Mouse (Mus musculus) activated CD4-positive, CD25-positive, alpha-beta regulatory T cell, adult 4 months (primary cell): ENCODE measurements around the gene Spin2c. TPM values are rescaled to one million over a fixed set of nuclear protein-coding genes. Genes with fewer than 3 reads are reported as not detected.

Experiments
- ATAC-seq: one replicate; pipeline ENCODE4 v1.8.0; 2017
- polyA plus RNA-seq, 2 experiments: library from polyadenylated mRNA; unstranded; fragments of 100-300 nt; shearing (Covaris generic); gene quantifications; one replicate each; pipeline ENCODE4 v1.2.1; 2017

Gene Spin2c
- 10 to 100 TPM; 13.7 to 17.0 TPM for polyA plus RNA-seq

DNA sequence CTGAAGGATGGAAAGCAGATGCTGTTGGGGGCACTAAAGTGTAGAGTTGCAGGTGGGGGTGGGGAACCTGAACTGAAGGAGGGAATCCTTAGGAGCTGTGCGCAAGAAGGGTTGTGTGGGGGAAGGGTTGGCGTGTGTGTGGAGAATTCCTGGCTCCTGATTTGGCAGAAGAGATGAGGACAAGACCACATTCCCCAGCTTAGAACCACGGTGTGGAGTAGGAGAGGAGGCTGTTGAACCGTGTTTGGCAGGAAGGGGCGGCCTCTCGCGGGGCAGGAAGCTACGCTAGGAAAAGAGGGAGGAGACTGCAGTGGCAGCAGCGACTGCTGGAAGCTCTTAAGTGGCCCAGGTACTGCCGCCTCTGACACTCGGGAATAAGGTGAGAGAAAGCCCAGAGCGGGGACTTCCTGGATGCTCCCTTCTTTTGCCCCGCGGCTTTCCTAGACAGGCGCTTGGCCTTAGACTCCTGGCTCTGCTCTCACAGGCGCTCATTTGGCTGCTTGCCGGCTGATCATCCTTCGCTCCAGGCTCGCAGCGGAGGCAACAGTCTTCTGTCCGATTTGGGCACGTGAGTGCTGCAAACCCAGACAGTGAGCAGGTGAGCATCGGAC lies at the start of gene Spin2c:
TSS of gene Spin2c (plus strand) at position 275 of the 611 bp plus-strand sequence.
- ATAC-seq, result peak; percentile 98

DNA sequence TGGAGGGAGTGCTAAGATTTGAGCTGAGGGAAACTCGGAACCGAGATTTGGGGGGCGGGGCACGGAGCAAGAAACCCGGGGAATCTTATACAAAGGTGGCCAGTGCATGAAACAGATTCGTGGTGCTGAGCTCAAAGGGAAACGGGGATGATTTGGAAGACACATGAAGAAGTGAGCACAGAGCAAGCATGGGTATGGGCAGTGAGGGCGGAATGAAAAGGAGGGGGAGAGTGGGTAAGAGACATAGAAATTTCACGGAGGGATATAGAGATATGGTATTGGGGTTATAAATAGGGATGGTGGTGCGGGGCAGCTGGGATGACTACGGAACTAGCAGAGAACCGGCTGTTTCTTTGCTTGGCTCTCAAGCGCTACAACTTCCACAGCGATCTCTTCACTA lies 581 bp downstream of the Spin2c start:
- no peak for ATAC-seq

Other genes with a start within 250 kb of the Spin2c start
- under 1 TPM; 0.16 to 0.24 TPM for gene Kctd12b, start 135.8 kb upstream of the Spin2c start, polyA plus RNA-seq
- 10 to 100 TPM; 46.3 to 48.4 TPM for gene Nbdy, start 108.6 kb upstream of the Spin2c start, polyA plus RNA-seq
- not detected for gene Samt1, start 180.4 kb downstream of the Spin2c start, polyA plus RNA-seq
- not detected for gene 4921511M17Rik, start 201.6 kb downstream of the Spin2c start, polyA plus RNA-seq
- not detected for gene Gm10057, start 222.8 kb downstream of the Spin2c start, polyA plus RNA-seq